Mouse (Mus musculus) forebrain, embryonic 16.5 days (tissue): ENCODE data around the gene 1700022I11Rik. TPM values are rescaled to one million over a fixed set of nuclear protein-coding genes. Genes with fewer than 3 reads are reported as not detected.
A peak's percentile ranks its signal among the peaks of the same experiment; 100 is the strongest.

Source experiments
- ATAC-seq: fragments of 200-750 bp; cut with Nextera tagmentation; 2 replicates; pipeline ENCODE4 v1.8.0; 2017; ENCODE audit warnings: mild to moderate bottlenecking, moderate library complexity
- H3K27ac ChIP-seq: fragments of 300-500 bp; sonication (generic); 2 replicates; pipeline ENCODE4 v1.5.1; 2014; ENCODE audit warnings: low read length, control low read depth
- H3K27me3 ChIP-seq: fragments of 300-500 bp; sonication (generic); replicated peaks from 2 replicates; pipeline ENCODE4 v1.6.1; 2014; ENCODE audit warnings: low read length; ENCODE audit not compliant: control insufficient read depth, insufficient read depth
- H3K36me3 ChIP-seq: fragments of 300-500 bp; sonication (generic); 2 replicates; pipeline ENCODE4 v1.6.1; 2014; ENCODE audit not compliant: control insufficient read depth, insufficient read depth
- H3K4me1 ChIP-seq: fragments of 300-500 bp; sonication (generic); replicated peaks from 2 replicates; pipeline ENCODE4 v1.6.1; 2014; ENCODE audit warnings: low read length; ENCODE audit not compliant: control insufficient read depth, insufficient read depth
- H3K4me2 ChIP-seq: fragments of 300-500 bp; sonication (generic); 2 replicates; pipeline ENCODE4 v1.6.1; 2014; ENCODE audit warnings: mild to moderate bottlenecking, low read length, control low read depth
- H3K4me3 ChIP-seq: fragments of 300-500 bp; sonication (generic); replicated peaks from 2 replicates; pipeline ENCODE4 v1.5.1; 2014; ENCODE audit warnings: mild to moderate bottlenecking, low read length, control low read depth
- H3K9ac ChIP-seq: fragments of 300-500 bp; sonication (generic); replicated peaks from 2 replicates; pipeline ENCODE4 v1.6.1; 2014; ENCODE audit warnings: low read depth, low read length, control low read depth
- H3K9me3 ChIP-seq: fragments of 300-500 bp; sonication (generic); 2 replicates; pipeline ENCODE4 v1.6.1; 2016; ENCODE audit warnings: low read length; ENCODE audit not compliant: control insufficient read depth
- WGBS: fragments of 180-500 bp; shearing (Covaris S2); extraction: QIAGEN DNeasy Blood & Tissue Kit; methylation state at CpG from one replicate; pipeline ENCODE4 v1.1.7; 2014; 5-methylcytosine and 5-hydroxymethylcytosine counted together
- polyA plus RNA-seq: library from polyadenylated mRNA; unstranded; fragments of >200 nt; fragmentation: Nextera tagmentation; extraction: Ambion mirVana; gene quantifications from 2 replicates; pipeline ENCODE4 v1.2.1, GENCODE M21; 2015

1700022I11Rik gene
- polyA plus RNA-seq, 1 experiment from 2014 or later: 0.51 TPM

GRCm38 (mm10) chr4:42933630-42934029 lies 35.8 kb upstream of the 1700022I11Rik start:
- Histone ChIP-seq H3K4me2 (peak overlapping the region; percentile 44), H3K27ac (no peak overlapping the region), H3K27me3 (no peaks in the 10 kb centered on the region), H3K4me1 (peaks cover 7% of the 10 kb centered on the region), H3K9me3 (no peaks in the 10 kb centered on the region), H3K4me3 (no peak overlapping the region), H3K36me3 (no peaks in the 10 kb centered on the region), H3K9ac (peak overlapping the region; percentile 15; the same call in 1 of the 2 replicates)
- peak; percentile 73 for ATAC-seq
- 6% methylated on average over 22 of the region's 22 CpGs for WGBS

GRCm38 (mm10) chr4:42941396-42941795 lies 28.0 kb upstream of the 1700022I11Rik start:
- WGBS: 77% methylated on average over 7 of the region's 7 CpGs
- Histone ChIP-seq H3K9ac (no peak overlapping the region), H3K4me3 (no peak overlapping the region), H3K4me1 (peaks cover 23% of the 10 kb centered on the region), H3K27me3 (no peaks in the 10 kb centered on the region), H3K4me2 (no peak overlapping the region), H3K36me3 (no peaks in the 10 kb centered on the region), H3K9me3 (no peaks in the 10 kb centered on the region), H3K27ac (no peak overlapping the region)
- ATAC-seq: no peak

- H3K27ac ChIP-seq: peak overlapping the region; percentile 16; the same call in 1 of the 2 replicates
- WGBS: 21% methylated on average over 5 of the region's 5 CpGs
- no peak overlapping the region for H3K4me3 ChIP-seq
- H3K9ac ChIP-seq: no peak overlapping the region
- no peak overlapping the region for H3K4me2 ChIP-seq
- H3K4me1 ChIP-seq: peaks cover 42% of the 10 kb centered on the region
- H3K9me3 ChIP-seq: no peaks in the 10 kb centered on the region
- peak; percentile 45 for ATAC-seq
- no peaks in the 10 kb centered on the region for H3K36me3 ChIP-seq
- H3K27me3 ChIP-seq: no peaks in the 10 kb centered on the region
Observed at GRCm38 (mm10) chr4:42943341-42943740, 26.1 kb upstream of the 1700022I11Rik start.

- ATAC-seq: no peak
- peaks cover 50% of the 10 kb centered on the region for H3K4me1 ChIP-seq
- H3K27ac ChIP-seq: no peak overlapping the region
- no peak overlapping the region for H3K4me2 ChIP-seq
- H3K36me3 ChIP-seq: no peaks in the 10 kb centered on the region
- H3K27me3 ChIP-seq: no peaks in the 10 kb centered on the region
- no peaks in the 10 kb centered on the region for H3K9me3 ChIP-seq
- no peak overlapping the region for H3K4me3 ChIP-seq
- 68% methylated on average over 9 of the region's 9 CpGs for WGBS
- no peak overlapping the region for H3K9ac ChIP-seq
Observed at GRCm38 (mm10) chr4:42944185-42944584, 25.2 kb upstream of the 1700022I11Rik start.

GRCm38 (mm10) chr4:42945043-42945442 lies 24.4 kb upstream of the 1700022I11Rik start:
- H3K4me2 ChIP-seq: no peak overlapping the region
- no peak overlapping the region for H3K9ac ChIP-seq
- ATAC-seq: no peak
- H3K27me3 ChIP-seq: no peaks in the 10 kb centered on the region
- no peaks in the 10 kb centered on the region for H3K9me3 ChIP-seq
- H3K4me1 ChIP-seq: peaks cover 52% of the 10 kb centered on the region
- H3K36me3 ChIP-seq: no peaks in the 10 kb centered on the region
- no peak overlapping the region for H3K4me3 ChIP-seq
- no peak overlapping the region for H3K27ac ChIP-seq
- WGBS: 18% methylated on average over 6 of the region's 6 CpGs

GRCm38 (mm10) chr4:42945445-42945844 lies 24.0 kb upstream of the 1700022I11Rik start:
- WGBS: 84% methylated on average over 3 of the region's 3 CpGs
- ATAC-seq: no peak
- no peaks in the 10 kb centered on the region for H3K9me3 ChIP-seq
- H3K27ac ChIP-seq: no peak overlapping the region
- no peak overlapping the region for H3K4me3 ChIP-seq
- no peaks in the 10 kb centered on the region for H3K27me3 ChIP-seq
- H3K4me1 ChIP-seq: peaks cover 53% of the 10 kb centered on the region
- H3K36me3 ChIP-seq: no peaks in the 10 kb centered on the region
- no peak overlapping the region for H3K4me2 ChIP-seq
- H3K9ac ChIP-seq: no peak overlapping the region

GRCm38 (mm10) chr4:42945952-42946351 lies 23.5 kb upstream of the 1700022I11Rik start:
- no peaks in the 10 kb centered on the region for H3K9me3 ChIP-seq
- H3K4me2 ChIP-seq: peak overlapping the region; percentile 44
- no peak overlapping the region for H3K4me3 ChIP-seq
- H3K4me1 ChIP-seq: peaks cover 58% of the 10 kb centered on the region
- H3K36me3 ChIP-seq: no peaks in the 10 kb centered on the region
- H3K9ac ChIP-seq: peak overlapping the region; percentile 30; the same call in 1 of the 2 replicates
- ATAC-seq: no peak
- WGBS: 5% methylated on average over 5 of the region's 5 CpGs
- peak overlapping the region; percentile 91 for H3K27ac ChIP-seq
- H3K27me3 ChIP-seq: no peaks in the 10 kb centered on the region

GRCm38 (mm10) chr4:42946733-42947290 lies 22.6 kb upstream of the 1700022I11Rik start:
- Histone ChIP-seq H3K4me3 (no peak overlapping the region), H3K4me1 (peaks cover 67% of the 10 kb centered on the region)

GRCm38 (mm10) chr4:42948527-42948926 lies 20.9 kb upstream of the 1700022I11Rik start:
- H3K4me1 ChIP-seq: peaks cover 74% of the 10 kb centered on the region
- 25% methylated on average over 13 of the region's 13 CpGs for WGBS
- ATAC-seq: no peak
- H3K9me3 ChIP-seq: no peaks in the 10 kb centered on the region
- peak overlapping the region; percentile 91 for H3K27ac ChIP-seq
- peak overlapping the region; percentile 29 for H3K4me2 ChIP-seq
- no peaks in the 10 kb centered on the region for H3K27me3 ChIP-seq
- H3K36me3 ChIP-seq: no peaks in the 10 kb centered on the region
- no peak overlapping the region for H3K4me3 ChIP-seq
- H3K9ac ChIP-seq: no peak overlapping the region

More at GRCm38 (mm10) chr4:42946733-42947290, 22.6 kb upstream of the 1700022I11Rik start:
- no peaks in the 10 kb centered on the region for H3K27me3 ChIP-seq
- peak; percentile 53 for ATAC-seq
- WGBS: 21% methylated on average over 10 of the region's 10 CpGs
- H3K9ac ChIP-seq: no peak overlapping the region; the same call in 1 of the 2 replicates
- H3K4me2 ChIP-seq: peak overlapping the region; percentile 44
- H3K9me3 ChIP-seq: no peaks in the 10 kb centered on the region
- H3K36me3 ChIP-seq: no peaks in the 10 kb centered on the region
- H3K27ac ChIP-seq: peak overlapping the region; percentile 91
